Mouse (Mus musculus): ENCODE data around the gene Sf3b5. TPM values are rescaled to one million over a fixed set of nuclear protein-coding genes. Genes with fewer than 3 reads are reported as not detected.

The Sf3b5 gene
- polyA plus RNA-seq, 1 experiment from 2014 or later: 50.1 TPM

GRCm38 (mm10) chr10:13044659-13045058 lies 39.5 kb downstream of the Sf3b5 start:
- Histone ChIP-seq H3K27ac (ENCODE audit: low read depth, low read length) (no peak overlapping the region), H3K9ac (ENCODE audit: low read depth, low read length) (no peak overlapping the region), H3K4me1 (replicated peaks; ENCODE audit: control insufficient read depth, insufficient read depth, low read length) (no peaks in the 10 kb centered on the region), H3K4me2 (no peak overlapping the region), H3K4me3 (ENCODE audit: low read depth, low read length) (no peak overlapping the region), H3K27me3 (replicated peaks; ENCODE audit: control insufficient read depth, insufficient read depth, low read length) (no peaks in the 10 kb centered on the region), H3K9me3 (ENCODE audit: control insufficient read depth, low read length) (no peaks in the 10 kb centered on the region), H3K36me3 (ENCODE audit: control insufficient read depth, insufficient read depth, low read length) (no peaks in the 10 kb centered on the region)
- ATAC-seq (replicated peaks; ENCODE audit: low FRiP score) (no peak), DNase-seq (ENCODE audit: low spot score) (no peak)
- 87% methylated on average over 11 of the region's 11 CpGs for WGBS

GRCm38 (mm10) chr10:13047816-13048215 lies 42.7 kb downstream of the Sf3b5 start:
- DNase-seq (ENCODE audit: low spot score) (no peak), ATAC-seq (replicated peaks; ENCODE audit: low FRiP score) (no peak)
- no peaks in the 10 kb centered on the region for H3K9me3 ChIP-seq (ENCODE audit: control insufficient read depth, low read length)
- H3K4me3 ChIP-seq (ENCODE audit: low read depth, low read length): no peak overlapping the region
- WGBS: 40% methylated on average over 4 of the region's 4 CpGs
- H3K9ac ChIP-seq (ENCODE audit: low read depth, low read length): no peak overlapping the region
- no peaks in the 10 kb centered on the region for H3K4me1 ChIP-seq (replicated peaks; ENCODE audit: control insufficient read depth, insufficient read depth, low read length)
- no peak overlapping the region for H3K4me2 ChIP-seq
- no peaks in the 10 kb centered on the region for H3K27me3 ChIP-seq (replicated peaks; ENCODE audit: control insufficient read depth, insufficient read depth, low read length)
- H3K36me3 ChIP-seq (ENCODE audit: control insufficient read depth, insufficient read depth, low read length): no peaks in the 10 kb centered on the region
- H3K27ac ChIP-seq (ENCODE audit: low read depth, low read length): no peak overlapping the region

- H3K27ac ChIP-seq (ENCODE audit: low read depth, low read length): no peak overlapping the region
- H3K9me3 ChIP-seq (ENCODE audit: control insufficient read depth, low read length): no peaks in the 10 kb centered on the region
- H3K4me2 ChIP-seq: no peak overlapping the region
- H3K36me3 ChIP-seq (ENCODE audit: control insufficient read depth, insufficient read depth, low read length): no peaks in the 10 kb centered on the region
- H3K9ac ChIP-seq (ENCODE audit: low read depth, low read length): no peak overlapping the region
- ATAC-seq (replicated peaks; ENCODE audit: low FRiP score) (no peak), DNase-seq (ENCODE audit: low spot score) (no peak)
- H3K4me1 ChIP-seq (replicated peaks; ENCODE audit: control insufficient read depth, insufficient read depth, low read length): peaks cover 4% of the 10 kb centered on the region; the same call in 1 of the 2 replicates
- WGBS: 73% methylated on average over 6 of the region's 6 CpGs
- H3K4me3 ChIP-seq (ENCODE audit: low read depth, low read length): no peak overlapping the region
- H3K27me3 ChIP-seq (replicated peaks; ENCODE audit: control insufficient read depth, insufficient read depth, low read length): peaks cover 13% of the 10 kb centered on the region
Measured at GRCm38 (mm10) chr10:13056863-13057381, 51.8 kb downstream of the Sf3b5 start.

Other genes with a start within 250 kb of the Sf3b5 start
- gene Utrn, start 136.0 kb upstream of the Sf3b5 start, polyA plus RNA-seq (2014; fragmentation: Nextera tagmentation; extraction: Ambion mirVana): 19.8 and 23.0 TPM in 2 replicates
- gene Stx11, start 41.0 kb upstream of the Sf3b5 start, polyA plus RNA-seq (2014; fragmentation: Nextera tagmentation; extraction: Ambion mirVana): 12.6 and 14.9 TPM in 2 replicates
- 163 and 165 TPM in 2 replicates for gene Plagl1, start 55.2 kb downstream of the Sf3b5 start, polyA plus RNA-seq (2014; fragmentation: Nextera tagmentation; extraction: Ambion mirVana)
- gene Zc2hc1b, start 172.7 kb downstream of the Sf3b5 start, polyA plus RNA-seq (2014; fragmentation: Nextera tagmentation; extraction: Ambion mirVana): not detected in 2 replicates
- gene Ltv1, start 187.8 kb downstream of the Sf3b5 start, polyA plus RNA-seq (2014; fragmentation: Nextera tagmentation; extraction: Ambion mirVana): 92.6 and 102 TPM in 2 replicates